Mouse (Mus musculus) splenic B cell, adult 2 months (primary cell): Measurements from ENCODE around the gene Olfr1197.

ENCODE experiments used
- DNase-seq: peaks from one replicate; pipeline ENCODE4 v3.0.0-alpha.2; 2011; ENCODE audit warnings: low read depth, low spot score
- H3K27me3 ChIP-seq: 2 replicates; pipeline ENCODE4 v1.6.1; 2012; ENCODE audit warnings: mild to moderate bottlenecking, low read length, moderate library complexity, mixed read lengths; ENCODE audit not compliant: control insufficient read depth, poor library complexity, insufficient read depth, severe bottlenecking
- H3K36me3 ChIP-seq: 2 replicates; pipeline ENCODE4 v1.6.1; 2012; ENCODE audit warnings: mild to moderate bottlenecking, low read length, moderate library complexity, mixed read lengths; ENCODE audit not compliant: control insufficient read depth, poor library complexity, insufficient read depth, severe bottlenecking

The Olfr1197 gene

DNA sequence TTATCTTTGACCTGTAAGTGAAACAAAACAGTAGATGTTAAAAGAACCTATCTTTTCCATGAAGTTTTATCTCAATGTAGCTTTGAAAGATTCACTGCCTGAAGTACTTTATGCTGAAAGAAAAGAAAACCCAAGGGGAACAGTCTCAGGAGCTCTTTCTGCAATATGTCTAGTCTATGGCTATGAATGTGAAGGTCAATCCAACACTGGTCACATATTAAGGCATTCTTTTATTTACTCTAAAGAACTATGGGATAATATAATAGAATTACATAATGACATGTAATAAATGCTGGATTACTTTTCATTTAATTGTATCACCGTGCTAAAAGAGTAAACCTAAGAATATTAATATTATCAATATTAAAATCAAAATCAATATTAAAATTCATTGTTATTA, at the start of gene Olfr1197:
Gene Olfr1197 (minus strand): TSS at position 101 of the 400 bp plus-strand sequence.
- DNase-seq, result no peak
- no peaks in the 10 kb centered on the region for H3K27me3 ChIP-seq

DNA sequence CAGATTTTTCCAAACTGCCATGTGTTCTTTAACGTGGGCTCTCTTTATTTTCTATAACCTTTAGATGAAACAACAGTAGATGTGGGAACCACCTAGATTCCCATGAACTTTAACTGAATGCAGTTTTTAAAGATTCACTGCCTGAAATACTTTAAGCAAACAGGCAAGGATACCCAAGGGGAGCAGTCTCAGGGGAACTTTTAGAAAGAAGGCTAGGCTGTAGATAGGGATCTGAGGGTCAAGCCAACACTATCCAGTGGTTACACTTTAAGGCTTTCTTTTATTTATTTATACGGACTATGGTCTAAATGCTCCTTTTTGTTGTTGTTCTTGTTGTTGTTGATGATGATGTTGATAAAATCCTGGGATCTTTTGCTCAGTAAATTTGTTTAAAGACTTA, 38.2 kb upstream of the Olfr1197 start, which contains the start of gene Olfr1200:
Gene Olfr1200 (minus strand): TSS at position 101 of the 400 bp plus-strand sequence.
- Histone ChIP-seq H3K27me3 (no peaks in the 10 kb centered on the region), H3K36me3 (no peaks in the 10 kb centered on the region)
- no peak for DNase-seq

More for the DNA sequence above, at the start of gene Olfr1197:
- no peaks in the 10 kb centered on the region for H3K36me3 ChIP-seq

DNA sequence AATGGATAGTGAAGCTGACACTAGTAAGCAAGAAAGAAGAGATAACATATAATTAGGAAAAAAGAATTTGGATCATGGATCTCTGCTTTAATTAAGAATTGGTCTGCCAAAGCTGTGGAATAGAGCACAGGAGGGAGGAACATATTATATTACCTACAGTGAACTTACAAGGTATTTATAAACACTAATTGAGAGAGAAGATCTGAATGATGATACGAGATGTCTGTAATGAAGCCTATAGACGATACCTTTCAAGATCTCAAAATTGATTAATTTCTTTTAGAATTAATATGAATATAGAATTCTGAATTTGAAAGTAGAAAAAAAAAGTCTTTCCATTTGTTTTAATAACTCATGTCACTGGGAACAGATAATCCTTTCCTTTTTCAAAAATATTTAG, 28.2 kb upstream of the Olfr1197 start, which contains the start of gene Olfr1199:
Gene Olfr1199 (minus strand): TSS at position 101 of the 400 bp plus-strand sequence.
- no peak for DNase-seq
- Histone ChIP-seq H3K27me3 (no peaks in the 10 kb centered on the region), H3K36me3 (no peaks in the 10 kb centered on the region)

DNA sequence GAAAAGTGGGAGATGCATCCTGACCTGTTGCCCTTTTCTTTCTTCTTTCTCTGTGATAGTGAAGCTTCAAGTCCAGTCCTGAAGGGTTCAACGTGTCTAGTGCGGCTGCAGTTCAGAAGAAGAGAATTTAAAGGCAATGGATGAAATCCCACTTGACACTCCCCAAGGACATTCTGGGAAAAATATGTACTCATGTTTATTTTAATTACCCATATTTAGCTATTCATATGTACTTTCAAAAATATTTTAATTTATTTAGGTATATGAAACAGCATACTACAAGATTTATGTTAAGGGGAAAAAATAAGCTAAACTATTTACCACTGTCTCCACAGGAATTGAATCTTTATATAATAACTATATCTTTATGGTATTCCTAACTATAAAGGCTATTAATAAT, 19.1 kb upstream of the Olfr1197 start, which contains the start of gene Olfr1198:
Gene Olfr1198 (minus strand): TSS at position 101 of the 400 bp plus-strand sequence.
- no peaks in the 10 kb centered on the region for H3K27me3 ChIP-seq
- no peak for DNase-seq

DNA sequence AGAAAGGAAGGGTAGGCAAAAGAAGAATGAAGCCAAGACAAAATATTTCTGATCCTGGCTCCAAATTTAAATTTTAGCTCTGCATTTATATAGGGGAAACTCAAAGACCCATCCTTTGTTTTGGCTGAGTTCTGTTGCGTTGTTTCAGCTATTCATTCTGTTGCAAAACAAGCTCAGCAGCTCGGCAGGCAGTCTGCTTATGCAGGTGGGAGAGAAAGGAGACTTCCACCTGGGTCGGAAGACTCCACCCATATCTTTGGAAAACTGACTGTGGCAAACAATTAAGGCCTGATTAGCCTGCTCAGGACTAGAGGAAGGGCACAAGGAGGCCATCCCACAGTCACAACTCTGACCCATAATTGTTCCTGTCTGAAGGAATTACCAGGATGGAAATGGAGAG, 11.2 kb upstream of the Olfr1197 start:
- Histone ChIP-seq H3K36me3 (no peaks in the 10 kb centered on the region), H3K27me3 (no peaks in the 10 kb centered on the region)
- no peak for DNase-seq

More for the DNA sequence above, 19.1 kb upstream of the Olfr1197 start, which contains the start of gene Olfr1198:
- H3K36me3 ChIP-seq, result no peaks in the 10 kb centered on the region

DNA sequence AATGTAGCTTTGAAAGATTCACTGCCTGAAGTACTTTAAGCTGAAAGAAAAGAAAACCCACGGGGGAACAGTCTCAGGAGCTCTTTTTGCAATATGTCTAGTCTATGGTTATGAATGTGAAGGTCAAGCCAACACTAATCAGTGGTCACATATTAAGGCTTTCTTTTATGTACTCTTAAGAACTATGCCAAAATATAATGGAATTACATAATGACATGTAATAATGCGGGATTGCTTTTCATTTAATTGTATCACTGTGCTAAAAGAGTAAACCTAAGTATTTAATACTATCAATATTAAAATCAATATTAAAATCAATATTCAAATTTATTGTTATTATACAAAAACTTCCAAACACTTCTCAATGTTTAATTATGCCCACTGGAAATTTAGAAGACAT, 27.7 kb downstream of the Olfr1197 start, which contains the start of gene Olfr1196:
Gene Olfr1196 (minus strand): TSS at position 101 of the 400 bp plus-strand sequence.
- DNase-seq, result no peak
- Histone ChIP-seq H3K27me3 (no peaks in the 10 kb centered on the region), H3K36me3 (no peaks in the 10 kb centered on the region)

DNA sequence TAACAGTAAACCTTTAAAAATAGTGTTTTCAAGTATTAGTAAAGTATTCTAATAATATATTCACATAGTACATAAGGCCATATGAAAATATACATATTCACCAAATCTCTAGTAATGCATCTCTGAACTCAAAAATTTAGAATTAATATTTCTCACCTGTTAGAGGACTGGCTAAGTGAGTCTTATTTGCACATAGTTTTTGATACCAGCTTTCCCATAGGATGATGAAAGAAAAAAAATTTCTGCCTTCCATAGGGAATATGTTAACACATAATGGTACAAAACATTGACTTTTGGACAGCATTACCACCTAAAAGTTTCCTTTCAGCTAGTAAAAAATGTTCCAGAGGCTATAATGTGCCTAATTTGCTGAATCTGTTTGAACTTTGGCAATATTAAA, 43.1 kb downstream of the Olfr1197 start, which contains the start of gene Olfr1195:
Gene Olfr1195 (minus strand): TSS at position 101 of the 400 bp plus-strand sequence.
- no peak for DNase-seq
- no peaks in the 10 kb centered on the region for H3K36me3 ChIP-seq
- no peaks in the 10 kb centered on the region for H3K27me3 ChIP-seq
